Mouse (Mus musculus) Patski (cell line): ENCODE data around the gene Csmd2. TPM values are rescaled to one million over a fixed set of nuclear protein-coding genes. Genes with fewer than 3 reads are reported as not detected.

Source experiments
- ATAC-seq: fragments of 100-300 bp; one replicate; pipeline ENCODE4 v1.8.0; 2021
- CTCF ChIA-PET: fragments of 350-600 bp; sonication (Branson Sonifier 250); formaldehyde crosslinking; loops from one replicate; lab custom pipeline; 2022; ENCODE audit warnings: inconsistent platforms; lab: Charles Lee
- POLR2A ChIA-PET: fragments of 350-600 bp; sonication (Branson Sonifier 250); formaldehyde crosslinking; loops from one replicate; lab custom pipeline; 2022; ENCODE audit warnings: antibody characterized with exemption, inconsistent platforms; lab: Charles Lee
- DNase-seq: peaks from one replicate; pipeline ENCODE4 v3.0.0-alpha.2; 2011; ENCODE audit warnings: low read depth, low spot score
- H3K27me3 ChIP-seq: fragments of 371-371 bp; one replicate; pipeline ENCODE4 v1.5.1; 2021
- CTCF ChIP-seq: fragments of 100-300 bp; IDR thresholded peaks from one replicate; pipeline ENCODE4 v1.5.1; 2021
- in situ Hi-C: fragments of 300-500 bp; cut with MboI; formaldehyde crosslinking; loops from 3 replicates; pipeline ENCODE4 v1.11.1; 2018; ENCODE audit warnings: low pct_unique_long_range_greater_than_20kb, mixed read lengths
- polyA plus RNA-seq: library from polyadenylated mRNA; unstranded; gene quantifications from one replicate; pipeline ENCODE4 v1.2.3, GENCODE M21; 2021

Csmd2 gene
- polyA plus RNA-seq, 1 experiment from 2014 or later: 0.03 TPM

DNA sequence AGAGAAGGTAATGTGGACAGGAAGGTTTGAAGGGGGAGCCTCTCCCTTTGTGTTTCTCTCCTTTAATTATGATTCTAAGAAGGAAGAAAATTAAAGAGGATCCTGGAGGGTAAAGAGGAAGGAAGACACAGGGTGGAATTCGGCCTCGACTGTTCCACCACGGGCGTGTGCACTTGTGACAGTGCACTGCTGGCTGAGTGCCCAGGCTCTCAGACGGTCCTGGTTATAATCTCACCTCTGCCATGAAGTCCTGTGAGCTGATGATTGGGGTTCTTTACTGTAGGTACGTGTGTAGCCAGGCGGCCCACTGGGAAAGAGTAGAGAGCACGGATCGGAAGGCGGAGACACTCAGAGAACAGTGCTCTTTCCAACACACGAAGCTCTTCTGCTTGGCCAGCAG lies 285.5 kb downstream of the Csmd2 start:
- ChIA-PET POLR2A (no interaction called here), CTCF (no interaction called here)
- no peaks in the 10 kb centered on the region for H3K27me3 ChIP-seq
- no peak for ATAC-seq
- TF ChIP-seq CTCF: no peak
- in situ Hi-C loops: loop anchor here (25.0 kb wide), 1 partner anchor 111 kb away; no protein-coding TSS in a partner anchor
- no peak for DNase-seq

DNA sequence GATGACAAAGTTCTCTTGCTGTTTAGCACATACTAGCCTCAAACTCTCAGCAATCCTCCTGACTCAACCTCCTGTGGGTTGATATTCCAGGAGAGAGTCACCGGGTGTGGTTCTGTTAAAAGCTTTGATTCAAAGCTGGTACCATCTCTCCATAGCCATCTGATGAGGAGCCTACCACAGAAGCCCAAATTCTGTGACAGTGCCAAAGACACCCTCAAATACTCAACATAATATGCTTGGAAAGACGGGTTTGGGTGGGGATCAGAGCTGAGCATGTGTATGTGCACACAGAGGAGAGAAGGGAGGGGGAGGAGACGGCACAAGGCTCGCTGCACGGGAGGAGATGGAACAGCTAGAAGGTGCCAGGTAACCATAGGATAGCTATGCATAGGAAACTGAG lies 287.5 kb downstream of the Csmd2 start:
- no peak for DNase-seq
- H3K27me3 ChIP-seq: no peaks in the 10 kb centered on the region
- in situ Hi-C loops: no loop called here
- TF ChIP-seq CTCF: no peak
- POLR2A ChIA-PET: no interaction called here
- ATAC-seq: no peak
- CTCF ChIA-PET: no interaction called here

DNA sequence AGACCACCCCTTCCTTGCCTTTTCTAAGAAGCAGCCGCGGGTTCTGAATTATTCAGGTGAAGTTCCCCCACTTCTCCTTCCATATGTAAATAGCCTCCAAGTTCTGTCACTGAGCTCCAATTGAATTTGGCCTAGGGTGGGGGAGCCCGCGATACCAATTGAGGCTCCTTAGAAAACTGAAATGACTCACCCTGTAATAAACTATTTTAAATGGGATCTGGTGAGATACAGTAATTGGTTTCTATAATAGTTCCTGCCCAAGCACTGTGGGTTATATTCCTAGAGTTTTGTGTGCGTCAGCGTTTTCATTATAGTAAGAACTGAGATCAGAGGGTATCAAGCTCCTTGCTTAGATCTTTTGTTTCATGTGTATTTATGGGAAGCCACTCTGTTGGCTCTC lies 287.9 kb downstream of the Csmd2 start:
- no peak for ATAC-seq
- in situ Hi-C loops: no loop called here
- CTCF ChIA-PET: no interaction called here
- TF ChIP-seq CTCF: no peak
- no peaks in the 10 kb centered on the region for H3K27me3 ChIP-seq
- POLR2A ChIA-PET: no interaction called here
- DNase-seq: no peak

DNA sequence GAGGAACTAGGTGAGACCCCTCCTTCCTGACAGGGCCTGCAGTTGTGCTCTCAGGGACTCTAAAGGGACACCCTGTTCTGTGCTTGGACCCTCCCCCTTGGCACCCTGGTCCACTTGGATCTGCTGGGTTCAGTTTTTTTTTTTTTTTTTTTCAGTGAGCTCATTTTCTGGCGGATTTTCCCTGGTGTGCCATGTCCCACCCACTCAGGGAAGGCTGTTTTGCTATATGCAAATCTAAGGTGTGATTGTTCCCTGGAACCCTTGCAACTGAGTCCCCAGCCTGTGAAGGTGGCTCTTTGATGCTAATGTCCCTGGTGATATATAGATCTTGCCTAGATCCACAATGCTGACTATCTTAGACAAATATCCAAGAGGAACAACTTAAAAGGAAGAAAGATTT lies 297.4 kb downstream of the Csmd2 start:
- ChIA-PET POLR2A (no interaction called here), CTCF (no interaction called here)
- DNase-seq (no peak), ATAC-seq (no peak)
- H3K27me3 ChIP-seq: no peaks in the 10 kb centered on the region
- TF ChIP-seq CTCF: no peak
- in situ Hi-C loops: no loop called here

- H3K27me3 ChIP-seq: no peaks in the 10 kb centered on the region
- CTCF ChIA-PET: no interaction called here
- TF ChIP-seq CTCF: no peak
- DNase-seq (no peak), ATAC-seq (no peak)
- in situ Hi-C loops: no loop called here
- POLR2A ChIA-PET: no interaction called here
Measured at GRCm38 (mm10) chr4:128288095-128288494, 300.4 kb downstream of the Csmd2 start.

- H3K27me3 ChIP-seq: no peaks in the 10 kb centered on the region
- no peak for ATAC-seq
- TF ChIP-seq CTCF: no peak
- ChIA-PET POLR2A (no interaction called here), CTCF (no interaction called here)
- DNase-seq: no peak
- in situ Hi-C loops: no loop called here
Measured at GRCm38 (mm10) chr4:128304049-128304448, 316.4 kb downstream of the Csmd2 start.

DNA sequence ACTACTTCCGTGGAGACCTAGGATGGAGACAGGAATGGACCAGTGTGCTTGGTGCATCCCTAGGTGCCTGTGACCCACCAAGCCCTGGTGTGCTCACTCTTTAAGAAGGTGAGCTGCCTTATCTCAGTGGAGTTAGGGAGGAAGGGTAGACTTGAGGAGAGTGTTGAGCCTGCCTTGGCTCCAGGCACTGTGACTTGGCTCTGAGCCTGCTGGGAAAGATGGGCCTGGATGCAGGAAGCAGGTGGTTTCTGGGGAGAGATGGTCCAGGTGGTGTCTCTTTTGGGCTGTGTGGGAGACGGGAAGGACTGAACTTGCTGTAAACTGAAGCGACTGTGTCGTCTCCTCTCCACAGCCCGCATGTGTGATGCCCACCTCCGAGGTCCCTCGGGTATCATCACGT lies 318.4 kb downstream of the Csmd2 start:
- ATAC-seq (no peak), DNase-seq (no peak)
- CTCF ChIA-PET: no interaction called here
- no peak for TF ChIP-seq CTCF
- in situ Hi-C loops: no loop called here
- POLR2A ChIA-PET: no interaction called here
- no peaks in the 10 kb centered on the region for H3K27me3 ChIP-seq

DNA sequence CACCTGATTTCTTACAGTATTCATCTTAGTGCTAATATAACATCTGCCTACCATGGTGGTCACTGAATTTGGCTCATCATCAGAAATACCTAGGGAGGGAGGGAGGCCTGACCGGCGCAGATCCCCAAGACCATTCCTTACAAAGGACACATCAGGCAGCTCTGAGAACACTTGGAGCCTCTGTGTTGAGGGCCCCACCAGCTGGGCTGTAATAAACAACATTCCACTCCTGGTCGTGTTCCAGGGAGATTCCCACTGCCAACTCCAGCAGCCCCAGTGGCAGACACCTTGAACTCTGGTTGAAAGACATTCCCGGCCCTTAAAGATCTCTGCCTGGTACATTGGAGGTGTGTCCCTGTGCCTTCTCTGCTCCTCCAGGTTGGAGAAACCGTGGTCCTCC lies 327.7 kb downstream of the Csmd2 start:
- DNase-seq: no peak
- ATAC-seq: no peak
- ChIA-PET CTCF (no interaction called here), POLR2A (no interaction called here)
- H3K27me3 ChIP-seq: no peaks in the 10 kb centered on the region
- no peak for TF ChIP-seq CTCF
- in situ Hi-C loops: no loop called here

GRCm38 (mm10) chr4:128317951-128318350 lies 330.3 kb downstream of the Csmd2 start:
- no peak for TF ChIP-seq CTCF
- POLR2A ChIA-PET: no interaction called here
- H3K27me3 ChIP-seq: no peaks in the 10 kb centered on the region
- in situ Hi-C loops: no loop called here
- ATAC-seq (no peak), DNase-seq (no peak)
- CTCF ChIA-PET: no interaction called here

DNA sequence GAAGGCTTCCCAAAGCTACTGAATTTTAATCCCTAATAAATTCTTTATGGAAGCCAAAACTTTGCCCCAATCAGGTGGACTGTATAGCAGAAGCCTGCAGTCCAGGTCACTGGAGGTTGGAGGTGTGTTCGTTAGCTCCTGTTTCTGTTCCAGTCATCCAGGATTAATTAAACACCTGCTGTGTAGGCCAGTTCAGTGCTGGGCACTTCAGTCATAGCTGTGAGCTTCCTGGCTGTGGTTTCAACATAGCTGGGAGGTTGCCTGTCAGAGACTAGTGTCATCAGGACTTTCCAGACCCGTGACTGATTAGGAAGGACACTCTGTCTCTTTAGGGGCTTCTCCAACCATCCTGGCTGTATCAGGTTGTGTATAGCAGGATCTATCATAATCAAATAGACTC lies 337.9 kb downstream of the Csmd2 start:
- TF ChIP-seq CTCF: no peak

GRCm38 (mm10) chr4:128326755-128327154 lies 339.1 kb downstream of the Csmd2 start:
- DNase-seq (no peak), ATAC-seq (no peak)
- CTCF ChIA-PET: no interaction called here
- POLR2A ChIA-PET: no interaction called here
- H3K27me3 ChIP-seq: no peaks in the 10 kb centered on the region
- in situ Hi-C loops: no loop called here
- TF ChIP-seq CTCF: no peak

More for the DNA sequence above, 337.9 kb downstream of the Csmd2 start:
- no peak for DNase-seq
- ChIA-PET CTCF (no interaction called here), POLR2A (no interaction called here)
- ATAC-seq: no peak
- no peaks in the 10 kb centered on the region for H3K27me3 ChIP-seq
- in situ Hi-C loops: no loop called here

- no peaks in the 10 kb centered on the region for H3K27me3 ChIP-seq
- CTCF ChIA-PET: no interaction called here
- in situ Hi-C loops: no loop called here
- no peak for DNase-seq
- no peak for TF ChIP-seq CTCF
- no peak for ATAC-seq
- POLR2A ChIA-PET: no interaction called here
Measured at GRCm38 (mm10) chr4:128327421-128327820, 339.8 kb downstream of the Csmd2 start.
